Mouse (Mus musculus): ENCODE results near the gene Gm10413.
"Not testable (repeated sequence)": the region's sequence is repeated elsewhere in the genome, so short reads cannot be mapped to it uniquely, and the experiment has no call there.

The Gm10413 gene

GRCm38 (mm10) chr14:3394793-3395192, at the start of gene Gm10413:
Gene Gm10413, plus strand, starts transcription at chr14:3395093.
- not testable (repeated sequence) for DNase-seq (ENCODE audit: low spot score)

- not testable (repeated sequence) for DNase-seq (ENCODE audit: low spot score)
These were observed 17.4 kb downstream of the Gm10413 start, which contains the start of gene Gm10409 for GRCm38 (mm10) chr14:3412314-3412713. Gene Gm10409, plus strand, starts transcription at chr14:3412614.

GRCm38 (mm10) chr14:3427803-3428202, 32.9 kb downstream of the Gm10413 start, which contains the start of gene Gm3005:
Gene Gm3005, plus strand, starts transcription at chr14:3428103.
- DNase-seq (ENCODE audit: low spot score), result not testable (repeated sequence)

DNA sequence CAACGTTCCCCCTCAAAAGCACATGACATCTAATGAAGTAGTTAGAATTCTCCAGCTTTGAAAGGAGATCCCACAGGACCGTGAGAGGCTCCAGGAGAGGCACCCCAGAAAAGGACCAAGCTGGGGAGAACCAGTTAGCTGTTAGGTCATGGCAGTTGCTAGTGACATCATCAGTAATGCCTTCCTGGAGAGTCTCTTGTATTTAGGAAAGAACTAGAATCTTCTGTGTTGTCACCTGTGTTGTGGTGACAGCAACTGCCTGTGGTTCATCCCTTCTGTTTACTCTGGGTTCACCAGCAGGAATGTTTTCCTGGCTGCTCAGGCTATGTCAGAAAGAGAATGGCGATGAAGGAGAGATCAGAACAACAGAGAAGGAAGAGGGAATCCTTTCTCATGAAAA, 54.2 kb downstream of the Gm10413 start, which contains the start of gene Gm10408:
Gene Gm10408, plus strand, starts transcription at position 301 of the 400 bp plus-strand sequence.
- not testable (repeated sequence) for DNase-seq (ENCODE audit: low spot score)
